Mouse (Mus musculus) layer of hippocampus, postnatal 36 days (tissue): ENCODE results near the gene Nf1. TPM values are rescaled to one million over a fixed set of nuclear protein-coding genes. Genes with fewer than 3 reads are reported as not detected.

Source experiments
- DNase-seq, 2 experiments: peaks; one replicate each; pipeline ENCODE4 v3.0.0; 2022
- total RNA-seq, 2 experiments: library from RNA; stranded (reverse); gene quantifications; 2 replicates each; pipeline ENCODE4 v1.2.3; 2021

Nf1 gene
- total RNA-seq, 2 experiments from 2014 or later, result 116 to 123 TPM

- no peak for DNase-seq
These were observed 128.6 kb downstream of the Nf1 start for GRCm38 (mm10) chr11:79468097-79468496.

- DNase-seq, result no peak
These were observed 143.9 kb downstream of the Nf1 start for GRCm38 (mm10) chr11:79483392-79483791.

- no peak for DNase-seq
These were observed 144.5 kb downstream of the Nf1 start for GRCm38 (mm10) chr11:79483876-79484528.

- no peak for DNase-seq
These were observed 145.2 kb downstream of the Nf1 start for GRCm38 (mm10) chr11:79484721-79485120.

GRCm38 (mm10) chr11:79494976-79495800 lies 155.7 kb downstream of the Nf1 start:
- DNase-seq, result no peak

- DNase-seq, result peak in 1 of 2 experiments; percentile 24
These were observed 163.4 kb downstream of the Nf1 start for GRCm38 (mm10) chr11:79502917-79503316.

GRCm38 (mm10) chr11:79503845-79504244 lies 164.4 kb downstream of the Nf1 start, which contains the start of gene Omg:
TSS of gene Omg (minus strand) at chr11:79504084.
- DNase-seq, result peak; percentile 64 to 65

- no peak for DNase-seq
These were observed 165.0 kb downstream of the Nf1 start for GRCm38 (mm10) chr11:79504506-79504905.

- no peak for DNase-seq
These were observed 172.5 kb downstream of the Nf1 start for GRCm38 (mm10) chr11:79511970-79512369.

- no peak for DNase-seq
These were observed 175.8 kb downstream of the Nf1 start for GRCm38 (mm10) chr11:79515331-79515730.

- DNase-seq, result no peak
These were observed 176.3 kb downstream of the Nf1 start for GRCm38 (mm10) chr11:79515798-79516197.

- DNase-seq, result no peak
These were observed 179.8 kb downstream of the Nf1 start for GRCm38 (mm10) chr11:79519299-79519698.

GRCm38 (mm10) chr11:79519878-79520291 lies 180.4 kb downstream of the Nf1 start:
- no peak for DNase-seq

GRCm38 (mm10) chr11:79520772-79521171 lies 181.3 kb downstream of the Nf1 start:
- DNase-seq, result no peak

GRCm38 (mm10) chr11:79521930-79522329 lies 182.4 kb downstream of the Nf1 start:
- DNase-seq, result no peak

- no peak for DNase-seq
These were observed 183.5 kb downstream of the Nf1 start for GRCm38 (mm10) chr11:79522944-79523343.

GRCm38 (mm10) chr11:79523560-79524309 lies 184.2 kb downstream of the Nf1 start, which contains the start of gene Evi2b:
TSS of gene Evi2b (minus strand) at chr11:79523762.
- no peak for DNase-seq

GRCm38 (mm10) chr11:79524310-79524575 lies 184.8 kb downstream of the Nf1 start:
- DNase-seq, result no peak

- DNase-seq, result no peak
These were observed 187.1 kb downstream of the Nf1 start for GRCm38 (mm10) chr11:79526549-79526948.

- no peak for DNase-seq
These were observed 187.7 kb downstream of the Nf1 start for GRCm38 (mm10) chr11:79527015-79527738.

- no peak for DNase-seq
These were observed 188.4 kb downstream of the Nf1 start for GRCm38 (mm10) chr11:79527739-79528384.

GRCm38 (mm10) chr11:79528601-79529000 lies 189.1 kb downstream of the Nf1 start:
- DNase-seq, result no peak
